Mouse (Mus musculus): ENCODE measurements around the gene Stk38. TPM values are rescaled to one million over a fixed set of nuclear protein-coding genes. Genes with fewer than 3 reads are reported as not detected.

Gene Stk38
- polyA plus RNA-seq, 1 experiment from 2014 or later, result 87.0 TPM

DNA sequence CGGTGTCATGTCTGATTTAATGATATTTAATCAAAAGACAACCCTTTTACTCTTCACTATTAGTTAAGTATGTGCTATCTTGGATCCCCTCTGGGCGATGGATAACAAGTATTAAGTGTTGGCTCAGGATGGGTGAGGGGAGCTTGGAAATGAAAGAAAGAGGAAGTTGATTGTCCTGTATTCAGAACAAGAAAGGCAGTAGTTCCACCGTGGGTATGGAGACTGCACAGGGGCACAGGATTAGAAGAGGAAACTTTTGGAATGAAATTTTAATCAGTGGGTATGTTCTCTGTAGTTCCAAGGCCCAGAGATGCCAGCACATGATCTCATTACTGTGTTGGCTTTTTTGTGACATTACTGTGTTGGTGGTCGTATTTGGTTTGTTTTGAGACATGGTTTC lies 57.0 kb downstream of the Stk38 start:
- Histone ChIP-seq H3K36me3 (ENCODE audit: control insufficient read depth, insufficient read depth, low read length) (no peaks in the 10 kb centered on the region), H3K27me3 (replicated peaks; ENCODE audit: control insufficient read depth, insufficient read depth, low read length) (no peaks in the 10 kb centered on the region), H3K27ac (replicated peaks; ENCODE audit: low read depth, low read length) (no peak overlapping the region), H3K9ac (ENCODE audit: low read depth, low read length) (no peak overlapping the region), H3K4me3 (ENCODE audit: low read depth, low read length) (no peak overlapping the region), H3K4me1 (ENCODE audit: control insufficient read depth, insufficient read depth, low read length) (peaks cover 18% of the 10 kb centered on the region), H3K4me2 (ENCODE audit: low read depth, low read length) (no peak overlapping the region; the same call in 1 of the 2 replicates), H3K9me3 (ENCODE audit: control insufficient read depth, low read length) (peaks cover 4% of the 10 kb centered on the region)
- DNase-seq (ENCODE audit: low spot score), result no peak
- WGBS, result 73% methylated on average over 4 of the region's 4 CpGs
- ATAC-seq (ENCODE audit: low read depth), result no peak

DNA sequence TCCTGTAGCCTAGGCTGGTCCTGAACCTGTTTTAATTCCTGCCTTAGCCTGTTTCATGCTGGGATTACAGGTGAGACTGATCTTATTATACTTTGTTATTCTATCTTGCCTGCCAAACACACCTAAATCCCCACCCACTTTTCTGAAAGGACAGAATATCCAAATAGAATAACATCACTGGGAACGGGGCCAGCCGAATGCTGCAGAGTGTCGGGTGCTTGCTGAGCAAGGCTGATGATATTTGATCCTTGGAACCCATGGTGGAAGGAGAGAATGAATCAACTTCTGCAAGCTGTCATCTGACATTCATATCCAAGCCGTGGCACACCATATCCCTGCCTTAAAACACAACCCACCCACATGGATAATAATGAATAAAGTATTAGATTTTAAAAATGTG lies 59.1 kb downstream of the Stk38 start:
- Histone ChIP-seq H3K4me1 (ENCODE audit: control insufficient read depth, insufficient read depth, low read length) (peaks cover 11% of the 10 kb centered on the region), H3K27me3 (replicated peaks; ENCODE audit: control insufficient read depth, insufficient read depth, low read length) (no peaks in the 10 kb centered on the region), H3K9me3 (ENCODE audit: control insufficient read depth, low read length) (peaks cover 4% of the 10 kb centered on the region), H3K27ac (replicated peaks; ENCODE audit: low read depth, low read length) (no peak overlapping the region), H3K9ac (ENCODE audit: low read depth, low read length) (no peak overlapping the region), H3K4me2 (ENCODE audit: low read depth, low read length) (no peak overlapping the region), H3K4me3 (ENCODE audit: low read depth, low read length) (no peak overlapping the region), H3K36me3 (ENCODE audit: control insufficient read depth, insufficient read depth, low read length) (no peaks in the 10 kb centered on the region)
- ATAC-seq (ENCODE audit: low read depth) (no peak), DNase-seq (ENCODE audit: low spot score) (peak; percentile 82)
- 32% methylated on average over 4 of the region's 4 CpGs for WGBS

DNA sequence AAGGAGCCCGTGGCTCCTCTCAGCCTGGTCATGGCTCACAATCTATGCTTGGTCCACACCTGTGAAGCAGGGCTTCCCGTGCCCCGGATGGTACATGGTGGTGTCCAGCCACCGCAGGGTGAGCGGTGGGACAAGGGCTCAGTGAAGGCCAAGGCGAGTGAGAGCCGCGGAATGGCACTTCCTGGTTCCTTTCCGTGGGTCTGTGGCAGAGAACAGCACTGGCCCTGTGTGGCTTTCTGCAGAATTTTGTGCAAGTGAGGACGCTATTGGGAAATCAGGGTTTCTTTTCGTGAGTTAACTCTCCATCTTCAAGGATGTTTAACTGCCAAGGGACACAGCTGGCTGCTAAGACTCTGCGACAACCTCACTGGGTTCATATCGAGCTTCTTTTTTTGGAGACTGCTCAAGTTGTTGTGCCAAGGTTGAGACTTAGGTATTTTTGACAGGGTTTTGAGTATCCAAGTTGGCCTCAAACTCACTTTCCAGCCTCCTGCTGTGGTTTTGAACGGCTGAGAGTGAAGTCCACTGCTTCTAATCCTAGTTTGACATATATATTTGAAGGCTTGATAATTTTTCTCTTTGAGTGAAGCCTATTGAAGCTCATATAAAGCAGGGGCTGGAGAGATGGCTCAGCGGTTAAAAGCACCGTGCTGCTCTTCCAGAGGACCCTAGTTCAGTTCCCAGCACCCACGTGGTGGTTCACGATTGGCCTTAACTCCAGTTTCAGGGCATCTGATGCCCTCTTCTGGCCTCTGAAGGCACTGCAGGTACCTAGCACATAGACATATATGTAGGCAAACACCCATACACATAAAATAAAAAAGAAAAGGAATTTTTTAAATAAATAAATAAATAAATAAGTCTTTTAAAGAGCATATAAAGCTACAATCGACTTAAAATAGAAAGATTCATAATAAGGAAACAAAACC lies 60.5 kb downstream of the Stk38 start:
- WGBS, result 93% methylated on average over 19 of the region's 19 CpGs
- Histone ChIP-seq H3K27me3 (replicated peaks; ENCODE audit: control insufficient read depth, insufficient read depth, low read length) (no peaks in the 10 kb centered on the region), H3K4me1 (ENCODE audit: control insufficient read depth, insufficient read depth, low read length) (peaks cover 7% of the 10 kb centered on the region), H3K4me3 (ENCODE audit: low read depth, low read length) (no peak overlapping the region), H3K9ac (ENCODE audit: low read depth, low read length) (no peak overlapping the region), H3K4me2 (ENCODE audit: low read depth, low read length) (no peak overlapping the region), H3K36me3 (ENCODE audit: control insufficient read depth, insufficient read depth, low read length) (no peaks in the 10 kb centered on the region), H3K9me3 (ENCODE audit: control insufficient read depth, low read length) (peaks cover 4% of the 10 kb centered on the region), H3K27ac (replicated peaks; ENCODE audit: low read depth, low read length) (no peak overlapping the region)
- no peak for ATAC-seq (ENCODE audit: low read depth)
- DNase-seq (ENCODE audit: low spot score), result no peak

DNA sequence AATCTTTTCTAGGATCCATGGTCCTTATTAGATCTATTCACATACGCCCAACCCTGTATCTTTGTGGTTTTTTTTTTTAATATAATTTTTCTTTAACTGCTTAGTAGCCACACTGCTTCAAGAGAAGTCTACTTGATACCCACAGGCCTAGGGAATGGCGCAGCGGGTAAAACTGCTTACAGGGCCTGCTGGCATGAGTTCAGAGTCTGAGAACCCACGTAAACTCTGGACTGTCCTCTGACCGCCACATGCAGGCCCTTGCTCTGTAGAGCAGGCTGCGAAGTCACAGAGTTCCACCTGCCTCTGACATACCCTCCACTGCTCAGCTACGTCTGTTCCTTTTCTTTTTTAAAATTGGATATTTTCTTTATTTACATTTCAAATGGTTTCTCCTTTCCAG lies 63.3 kb downstream of the Stk38 start:
- Histone ChIP-seq H3K9me3 (ENCODE audit: control insufficient read depth, low read length) (peaks cover 4% of the 10 kb centered on the region), H3K27ac (replicated peaks; ENCODE audit: low read depth, low read length) (no peak overlapping the region), H3K27me3 (replicated peaks; ENCODE audit: control insufficient read depth, insufficient read depth, low read length) (no peaks in the 10 kb centered on the region), H3K4me1 (ENCODE audit: control insufficient read depth, insufficient read depth, low read length) (no peaks in the 10 kb centered on the region), H3K9ac (ENCODE audit: low read depth, low read length) (no peak overlapping the region), H3K4me3 (ENCODE audit: low read depth, low read length) (no peak overlapping the region), H3K36me3 (ENCODE audit: control insufficient read depth, insufficient read depth, low read length) (no peaks in the 10 kb centered on the region), H3K4me2 (ENCODE audit: low read depth, low read length) (no peak overlapping the region)
- DNase-seq (ENCODE audit: low spot score) (no peak), ATAC-seq (ENCODE audit: low read depth) (no peak)
- WGBS, result 86% methylated on average over 7 of the region's 7 CpGs

DNA sequence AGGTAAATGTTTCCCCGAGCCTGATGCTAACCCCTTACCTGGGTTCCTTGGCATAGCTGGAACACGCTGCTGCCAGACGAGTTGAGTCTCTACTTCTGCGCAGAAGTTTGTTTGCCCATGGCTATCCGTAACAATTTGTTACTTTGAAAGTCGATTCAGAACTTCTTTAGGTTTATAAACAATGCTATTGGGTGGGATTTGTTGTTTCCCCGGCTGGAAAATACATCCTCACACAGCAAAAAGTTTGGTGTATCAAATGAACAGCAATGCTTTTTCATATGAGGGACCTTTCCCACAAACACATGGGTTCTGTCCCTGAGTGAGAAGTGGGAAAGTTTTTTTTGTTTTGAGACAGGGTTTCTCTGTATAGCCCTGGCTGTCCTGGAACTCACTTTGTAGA lies 64.1 kb downstream of the Stk38 start, which contains the start of gene Pxt1:
Pxt1 (minus strand) TSS at position 101 of the 400 bp plus-strand sequence.
- no peak within 1 kb of the TSS for H3K4me3 ChIP-seq (ENCODE audit: low read depth, low read length)
- ATAC-seq (ENCODE audit: low read depth) (no peak), DNase-seq (ENCODE audit: low spot score) (no peak)
- H3K9me3 ChIP-seq (ENCODE audit: control insufficient read depth, low read length), result peaks cover 4% of the 10 kb centered on the region
- no peaks in the 10 kb centered on the region for H3K4me1 ChIP-seq (ENCODE audit: control insufficient read depth, insufficient read depth, low read length)
- no peaks in the 10 kb centered on the region for H3K27me3 ChIP-seq (replicated peaks; ENCODE audit: control insufficient read depth, insufficient read depth, low read length)
- H3K27ac ChIP-seq (replicated peaks; ENCODE audit: low read depth, low read length), result no peak within 1 kb of the TSS
- H3K36me3 ChIP-seq (ENCODE audit: control insufficient read depth, insufficient read depth, low read length), result no peaks in the 10 kb centered on the region
- no peak within 1 kb of the TSS for H3K4me2 ChIP-seq (ENCODE audit: low read depth, low read length)
- 87% methylated on average over 7 of the region's 7 CpGs for WGBS
- H3K9ac ChIP-seq (ENCODE audit: low read depth, low read length), result no peak within 1 kb of the TSS

DNA sequence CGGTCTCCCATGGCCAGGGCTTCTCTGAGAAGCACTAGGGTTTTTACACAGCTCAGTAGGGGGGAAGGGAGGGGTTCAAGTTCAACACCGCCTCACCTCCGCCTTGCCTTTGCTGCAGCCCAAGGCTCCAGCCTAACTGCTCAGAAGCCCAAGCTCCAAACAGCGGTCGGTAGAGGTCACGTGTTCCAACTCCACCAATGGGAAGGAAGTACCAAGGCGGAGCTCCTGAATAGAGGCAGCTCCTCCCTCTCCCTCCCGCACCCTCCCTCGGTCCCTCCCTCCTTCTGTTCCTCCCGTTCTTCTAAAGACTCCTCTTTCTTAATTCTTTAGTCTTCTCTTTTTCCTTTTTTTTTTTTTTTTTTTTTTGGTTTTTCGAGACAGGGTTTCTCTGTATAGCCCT lies 65.7 kb downstream of the Stk38 start:
- ATAC-seq (ENCODE audit: low read depth), result no peak

DNA sequence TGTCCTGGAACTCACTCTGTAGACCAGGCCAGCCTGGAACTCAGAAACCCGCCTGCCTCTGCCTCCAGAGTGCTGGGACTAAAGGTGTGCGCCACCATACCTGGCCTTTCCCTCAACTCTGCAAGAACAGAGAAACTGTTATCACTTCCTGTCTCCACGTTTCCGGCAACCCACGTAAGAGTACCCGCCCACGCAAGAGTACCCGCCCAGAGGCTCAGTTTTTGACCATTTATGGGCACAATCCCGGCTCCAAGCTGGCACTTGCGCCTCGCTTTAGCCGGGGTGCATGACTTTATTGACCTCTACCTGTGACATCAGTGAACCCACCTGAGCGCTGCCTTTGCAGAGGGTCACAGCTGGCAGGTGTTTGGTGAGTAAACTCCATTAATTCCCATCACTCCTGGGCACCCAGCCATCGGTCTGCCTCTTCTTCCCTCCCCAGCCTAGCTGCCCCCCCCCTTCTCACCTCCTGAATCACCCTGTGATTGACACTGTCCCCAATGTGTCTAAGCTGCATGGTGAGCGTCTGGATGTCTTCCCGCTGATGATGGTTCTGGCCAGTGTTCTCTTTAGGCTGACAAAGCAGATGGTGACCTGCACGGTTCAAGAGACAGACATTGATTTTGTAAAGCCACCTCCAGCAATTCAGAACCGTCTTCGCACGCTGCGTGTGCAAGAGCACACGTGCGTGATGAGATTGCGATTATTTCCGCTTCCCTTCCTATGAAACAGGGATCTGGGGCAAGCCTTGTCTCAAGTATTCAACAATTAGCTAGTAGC lies 66.8 kb downstream of the Stk38 start:
- H3K27me3 ChIP-seq (replicated peaks; ENCODE audit: control insufficient read depth, insufficient read depth, low read length), result no peaks in the 10 kb centered on the region
- H3K36me3 ChIP-seq (ENCODE audit: control insufficient read depth, insufficient read depth, low read length), result no peaks in the 10 kb centered on the region
- no peak for ATAC-seq (ENCODE audit: low read depth)
- 92% methylated on average over 25 of the region's 25 CpGs for WGBS
- H3K4me3 ChIP-seq (ENCODE audit: low read depth, low read length), result no peak overlapping the region
- H3K4me1 ChIP-seq (ENCODE audit: control insufficient read depth, insufficient read depth, low read length), result no peaks in the 10 kb centered on the region
- no peak overlapping the region for H3K27ac ChIP-seq (replicated peaks; ENCODE audit: low read depth, low read length)
- no peak overlapping the region for H3K9ac ChIP-seq (ENCODE audit: low read depth, low read length)
- H3K9me3 ChIP-seq (ENCODE audit: control insufficient read depth, low read length), result no peaks in the 10 kb centered on the region
- H3K4me2 ChIP-seq (ENCODE audit: low read depth, low read length), result no peak overlapping the region
- no peak for DNase-seq (ENCODE audit: low spot score)

More for the DNA sequence above, 65.7 kb downstream of the Stk38 start:
- no peaks in the 10 kb centered on the region for H3K27me3 ChIP-seq (replicated peaks; ENCODE audit: control insufficient read depth, insufficient read depth, low read length)
- no peaks in the 10 kb centered on the region for H3K36me3 ChIP-seq (ENCODE audit: control insufficient read depth, insufficient read depth, low read length)
- H3K4me3 ChIP-seq (ENCODE audit: low read depth, low read length), result no peak overlapping the region
- H3K27ac ChIP-seq (replicated peaks; ENCODE audit: low read depth, low read length), result no peak overlapping the region
- WGBS, result 70% methylated on average over 9 of the region's 11 CpGs
- no peak for DNase-seq (ENCODE audit: low spot score)
- H3K4me1 ChIP-seq (ENCODE audit: control insufficient read depth, insufficient read depth, low read length), result no peaks in the 10 kb centered on the region
- no peak overlapping the region for H3K4me2 ChIP-seq (ENCODE audit: low read depth, low read length)
- no peaks in the 10 kb centered on the region for H3K9me3 ChIP-seq (ENCODE audit: control insufficient read depth, low read length)
- no peak overlapping the region for H3K9ac ChIP-seq (ENCODE audit: low read depth, low read length)

DNA sequence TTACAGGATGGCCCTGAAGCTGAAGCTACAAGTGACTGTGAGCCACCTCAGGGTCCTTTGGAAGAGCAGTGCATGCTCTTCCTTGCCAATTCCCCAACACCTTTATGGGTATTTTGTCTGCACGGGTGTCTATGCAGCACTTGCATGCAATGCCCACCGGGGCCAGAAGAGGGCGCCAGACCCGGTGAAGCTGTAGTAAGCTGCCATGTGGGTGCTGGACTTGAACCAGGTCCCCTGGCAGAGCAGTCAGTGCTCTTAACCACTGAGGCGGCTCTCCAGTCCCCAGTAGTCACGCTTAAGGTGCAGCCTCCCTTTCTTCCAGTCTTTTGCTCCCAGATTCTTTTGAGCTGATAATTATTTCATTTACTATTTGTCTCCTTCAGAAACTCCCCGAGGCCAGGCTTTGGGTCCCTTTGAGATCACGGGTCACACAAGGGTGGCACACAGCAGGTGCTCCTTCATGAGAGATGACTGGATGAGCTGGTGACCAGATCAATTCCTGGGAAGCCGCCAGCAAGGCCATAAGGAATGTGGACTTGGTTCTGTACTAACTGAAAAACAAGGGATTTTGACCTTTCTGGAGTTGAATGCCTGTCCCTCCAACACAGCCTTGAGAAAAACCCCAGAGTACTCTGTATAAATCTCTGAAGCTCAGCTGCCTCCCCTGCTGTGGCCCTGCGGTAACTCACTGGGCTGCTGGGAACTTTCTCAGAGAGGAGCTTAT lies 71.0 kb downstream of the Stk38 start:
- no peaks in the 10 kb centered on the region for H3K4me1 ChIP-seq (ENCODE audit: control insufficient read depth, insufficient read depth, low read length)
- WGBS, result 85% methylated on average over 10 of the region's 10 CpGs
- no peaks in the 10 kb centered on the region for H3K36me3 ChIP-seq (ENCODE audit: control insufficient read depth, insufficient read depth, low read length)
- H3K4me2 ChIP-seq (ENCODE audit: low read depth, low read length), result no peak overlapping the region
- no peak overlapping the region for H3K27ac ChIP-seq (replicated peaks; ENCODE audit: low read depth, low read length)
- no peak overlapping the region for H3K4me3 ChIP-seq (ENCODE audit: low read depth, low read length)
- H3K27me3 ChIP-seq (replicated peaks; ENCODE audit: control insufficient read depth, insufficient read depth, low read length), result no peaks in the 10 kb centered on the region
- no peak for ATAC-seq (ENCODE audit: low read depth)
- H3K9me3 ChIP-seq (ENCODE audit: control insufficient read depth, low read length), result no peaks in the 10 kb centered on the region
- no peak for DNase-seq (ENCODE audit: low spot score)
- H3K9ac ChIP-seq (ENCODE audit: low read depth, low read length), result no peak overlapping the region
